Mouse (Mus musculus) adipocyte (in vitro differentiated cells): ENCODE data around the gene Plpp1.

Experiments
- DNase-seq: peaks from one replicate; pipeline ENCODE4 v3.0.0-alpha.2; 2016; ENCODE audit warnings: low spot score

Plpp1 gene

DNA sequence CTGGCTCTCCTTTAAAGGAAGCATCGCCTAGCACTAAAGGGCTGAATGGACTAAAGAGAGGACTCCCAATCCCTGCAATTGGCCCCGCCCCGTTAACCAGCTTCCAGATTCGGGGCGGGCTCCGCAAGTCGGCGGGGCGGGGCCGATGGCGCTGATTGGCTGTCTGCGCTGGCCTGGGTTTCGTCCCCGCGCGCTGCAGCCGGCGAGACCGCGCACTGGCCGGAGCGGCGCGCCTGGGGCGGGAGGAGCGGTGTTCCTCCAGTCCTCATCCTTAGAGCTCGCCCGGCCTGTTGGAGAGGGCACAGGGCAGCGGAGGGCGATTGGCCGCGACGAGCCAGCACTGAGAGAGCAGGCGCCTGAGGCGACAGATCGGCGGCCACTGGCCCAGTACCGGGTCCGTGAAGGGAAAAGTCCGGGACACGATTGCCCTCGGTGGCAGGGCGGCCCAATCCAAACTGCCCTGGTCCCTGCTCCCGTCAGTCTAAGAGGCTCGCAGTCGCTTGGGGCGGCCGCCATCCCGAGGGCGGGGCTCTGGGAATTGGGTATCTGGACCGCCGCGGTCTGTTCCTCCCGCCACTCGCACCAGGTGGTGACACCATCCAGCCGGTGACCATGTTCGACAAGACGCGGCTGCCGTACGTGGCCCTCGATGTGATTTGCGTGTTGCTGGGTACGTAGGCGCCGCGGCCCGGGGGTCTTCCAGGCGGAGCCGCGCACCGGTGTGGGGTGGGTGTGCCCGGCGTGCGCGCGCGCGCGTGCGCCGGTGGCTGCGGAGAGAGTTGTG lies at the start of gene Plpp1:
Gene Plpp1 (plus strand): TSS at position 196 of the 784 bp plus-strand sequence.
- peak; percentile 93 for DNase-seq

- DNase-seq = no peak
Measured at GRCm38 (mm10) chr13:112751454-112752308, 48.9 kb upstream of the Plpp1 start.

DNA sequence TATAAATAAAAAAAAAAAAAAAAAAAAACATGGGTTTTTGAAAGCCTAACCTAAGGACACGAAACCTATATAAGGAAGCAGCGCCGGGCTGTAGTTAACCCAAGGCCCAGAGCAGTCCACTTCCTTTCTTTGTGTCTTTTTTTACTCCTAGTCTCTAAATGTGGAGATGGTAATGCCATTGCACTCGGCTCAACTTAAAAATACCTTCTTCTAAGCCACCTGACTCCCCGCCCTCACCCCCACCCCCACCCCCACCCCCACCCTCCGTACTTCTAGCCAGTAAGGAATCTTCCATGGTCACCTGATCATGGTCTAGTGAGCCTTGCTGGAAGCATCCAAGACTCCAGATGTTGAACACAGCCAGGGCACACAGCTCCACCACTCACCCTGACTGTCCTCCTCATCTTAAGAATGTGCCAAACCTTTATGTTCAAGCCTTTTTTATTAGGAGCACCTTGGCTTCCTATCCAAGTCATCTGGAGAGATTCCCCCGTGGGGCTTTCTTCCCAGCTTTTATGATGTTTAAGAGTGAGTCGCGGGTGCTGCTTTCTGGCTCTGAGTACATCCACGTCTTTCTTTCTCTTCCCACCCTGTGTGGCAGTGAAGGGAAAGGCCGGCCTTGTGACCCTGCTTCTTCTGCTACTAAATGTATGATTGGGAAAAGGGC lies 48.1 kb upstream of the Plpp1 start:
- no peak for DNase-seq

DNA sequence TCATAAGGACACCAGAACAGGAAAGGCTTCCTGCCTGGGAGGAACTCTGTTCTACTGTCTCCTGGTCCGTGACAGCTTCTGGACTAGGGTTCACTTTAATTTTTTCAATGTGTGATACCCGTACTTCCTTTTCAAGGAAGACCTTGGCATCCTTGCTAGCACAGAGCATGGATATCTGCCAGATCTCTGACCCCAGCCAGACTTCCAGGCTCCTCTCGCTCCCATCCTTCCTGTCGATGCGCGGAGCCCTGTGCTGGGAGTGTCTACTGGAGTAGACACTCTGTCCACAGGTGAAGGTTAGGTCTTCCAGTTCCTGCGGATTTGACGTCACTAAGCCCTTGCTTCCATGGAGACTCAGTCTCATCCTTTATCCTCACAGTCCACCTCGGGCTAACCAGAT lies 47.1 kb upstream of the Plpp1 start:
- no peak for DNase-seq

DNA sequence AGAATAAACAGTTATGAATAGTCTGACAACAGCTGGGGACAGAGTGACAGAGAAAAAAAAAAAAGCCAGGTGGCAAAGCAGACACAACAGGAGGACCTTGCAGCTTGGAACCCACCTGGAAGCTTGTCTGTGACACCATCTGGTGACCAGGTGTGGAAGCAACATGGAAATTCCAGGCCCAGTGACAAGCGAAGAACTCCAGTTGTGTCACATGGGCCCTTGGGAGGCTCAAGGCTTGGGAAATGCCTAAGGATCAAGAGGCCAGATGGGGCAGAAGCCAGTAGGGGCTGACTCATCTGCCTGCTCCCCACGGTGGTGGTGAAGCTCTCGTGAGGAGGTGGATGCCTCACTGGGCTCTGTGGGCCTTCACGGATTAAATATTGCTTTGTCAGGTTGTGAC lies 45.7 kb upstream of the Plpp1 start:
- DNase-seq = peak; percentile 72

DNA sequence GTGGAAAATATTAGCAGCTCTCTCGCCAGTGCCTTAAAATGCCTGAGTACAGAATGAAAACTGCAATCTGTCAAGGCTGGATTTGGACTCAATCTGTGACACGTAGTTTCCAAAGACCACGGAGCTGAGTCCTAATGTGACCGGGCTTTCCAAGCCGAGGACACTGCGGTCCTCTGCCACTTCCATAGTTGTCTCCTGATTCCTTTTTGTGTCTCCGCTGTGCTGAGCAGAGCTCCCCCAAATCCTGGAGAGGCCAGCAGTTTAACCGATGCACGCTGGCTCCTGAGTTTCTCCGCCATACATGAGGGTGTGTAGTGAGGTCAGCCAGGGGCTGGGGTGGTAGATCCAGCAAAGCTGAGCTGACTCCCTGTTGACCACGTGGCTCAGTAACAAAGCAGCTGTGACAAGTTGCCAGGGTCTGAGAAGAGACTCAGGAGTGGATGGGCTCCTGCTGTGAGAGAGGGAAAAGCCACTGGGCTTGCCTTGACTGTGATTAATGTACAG lies 45.0 kb upstream of the Plpp1 start:
- DNase-seq = peak; percentile 21

DNA sequence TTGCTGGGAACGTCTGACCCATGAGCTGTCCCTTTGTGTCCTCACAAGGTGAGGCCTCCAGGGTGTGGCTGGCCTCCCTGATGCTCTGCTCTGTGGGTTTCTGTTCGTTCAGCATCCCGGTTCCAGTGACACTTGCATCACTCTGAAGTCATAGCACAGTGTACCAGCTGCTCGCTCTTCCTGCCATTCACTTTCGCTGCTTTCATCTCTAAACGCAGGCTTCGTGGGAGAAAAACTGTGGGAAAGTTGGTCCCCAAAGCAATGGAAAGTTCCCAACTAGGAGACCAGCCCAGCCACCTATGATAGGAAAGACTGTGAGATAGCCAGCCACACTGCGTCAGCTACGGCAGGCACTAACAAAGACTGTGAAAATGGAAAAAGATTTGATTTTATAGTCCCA lies 43.2 kb upstream of the Plpp1 start:
- DNase-seq = no peak

- peak; percentile 60 for DNase-seq
Measured at GRCm38 (mm10) chr13:112758546-112759090, 42.0 kb upstream of the Plpp1 start.

- DNase-seq = no peak
Measured at GRCm38 (mm10) chr13:112759364-112759763, 41.2 kb upstream of the Plpp1 start.

DNA sequence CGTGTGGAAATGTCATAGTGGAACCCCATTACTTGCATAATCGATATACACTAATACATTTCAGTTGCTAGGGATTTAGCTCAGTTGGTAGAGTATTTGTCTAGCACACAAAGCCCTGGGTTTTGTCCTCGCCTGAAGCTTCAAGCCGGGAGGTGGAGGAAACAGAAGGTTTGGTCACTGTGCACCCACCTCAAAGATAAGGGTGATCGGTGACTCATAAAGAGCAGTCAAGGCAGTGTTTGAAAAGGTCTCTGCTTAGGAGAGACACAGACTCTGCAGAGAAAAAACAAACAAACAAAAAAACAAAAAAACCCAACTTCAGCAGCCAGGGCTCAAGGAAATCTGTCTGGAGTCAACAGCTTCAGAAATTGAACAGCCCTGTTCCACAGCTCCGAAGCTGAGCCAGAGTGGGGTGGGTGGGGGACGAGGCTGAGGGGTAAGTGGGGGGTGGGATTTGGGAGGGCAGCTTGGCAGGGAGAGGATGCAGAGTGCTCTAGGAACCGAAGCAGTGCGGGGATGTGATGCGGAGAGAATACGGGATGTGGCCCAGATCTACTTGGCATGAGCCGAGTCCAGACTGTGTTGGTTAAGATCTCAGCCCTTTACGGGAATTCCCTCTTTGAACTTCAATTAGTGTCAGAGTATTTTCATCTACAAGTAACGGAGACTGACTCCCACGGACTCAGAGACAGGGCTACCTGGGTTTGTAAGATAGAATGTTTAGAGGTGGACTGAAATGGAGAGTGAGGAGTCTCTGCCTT lies 40.6 kb upstream of the Plpp1 start:
- no peak for DNase-seq

DNA sequence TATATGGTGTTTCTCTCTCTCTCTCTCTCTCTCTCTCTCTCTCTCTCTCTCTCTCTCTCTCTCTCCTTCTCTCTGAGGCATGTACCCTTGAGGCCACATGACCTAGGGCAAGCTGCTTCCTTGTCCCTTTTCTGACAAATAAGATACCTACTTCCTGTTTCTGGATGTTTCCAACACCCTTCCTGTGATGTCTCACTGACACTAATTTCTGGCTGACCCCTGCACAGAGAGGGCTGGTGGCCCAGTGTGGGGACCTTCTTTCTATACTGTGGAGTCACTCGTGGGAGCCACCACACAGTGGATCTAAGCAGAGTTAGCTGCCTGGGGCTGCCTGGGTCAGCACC lies 40.1 kb upstream of the Plpp1 start:
- DNase-seq = no peak

- DNase-seq = peak; percentile 15
Measured at GRCm38 (mm10) chr13:112761787-112762186, 38.8 kb upstream of the Plpp1 start.

- DNase-seq = peak; percentile 64
Measured at GRCm38 (mm10) chr13:112762548-112762947, 38.0 kb upstream of the Plpp1 start.

GRCm38 (mm10) chr13:112763531-112764091 lies 37.0 kb upstream of the Plpp1 start:
- DNase-seq = no peak

DNA sequence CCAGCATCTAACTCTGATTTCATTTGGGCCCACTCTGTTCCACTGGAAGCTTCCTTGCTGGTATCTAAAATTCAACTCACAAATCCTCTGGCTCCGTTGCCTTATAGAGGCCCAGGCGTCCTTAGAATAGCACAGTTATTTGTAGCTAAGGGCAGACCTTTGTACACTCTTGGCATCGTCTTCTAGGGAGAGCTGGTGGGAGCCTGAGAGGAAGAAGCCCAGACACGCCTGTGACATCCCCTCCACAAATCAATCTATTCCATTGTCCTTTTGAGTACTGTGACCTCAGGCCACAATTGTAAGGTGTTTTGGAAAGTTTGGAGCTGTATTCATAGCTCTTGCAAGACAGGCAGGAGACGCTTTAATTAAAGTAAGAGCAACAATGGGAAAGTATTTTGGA lies 36.0 kb upstream of the Plpp1 start:
- no peak for DNase-seq

DNA sequence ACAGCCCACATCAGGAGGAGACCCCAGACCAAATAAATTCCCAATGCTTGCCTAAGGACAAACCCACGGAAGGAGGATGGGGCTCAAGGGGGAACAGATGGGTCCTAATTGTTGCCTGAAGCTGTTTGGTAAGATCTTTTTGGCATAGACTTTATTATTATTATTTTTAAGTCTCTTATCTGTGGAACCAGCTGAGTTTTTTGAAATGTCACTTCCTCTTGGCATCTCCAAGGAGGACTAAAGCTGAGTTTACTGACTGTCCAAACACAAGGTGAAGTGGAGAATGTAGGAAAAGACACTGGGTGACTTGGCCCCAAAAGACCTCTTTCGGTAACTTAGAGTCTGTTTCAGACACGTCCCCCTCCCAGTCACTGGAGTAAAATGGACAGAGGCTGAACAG lies 34.9 kb upstream of the Plpp1 start:
- DNase-seq = no peak

DNA sequence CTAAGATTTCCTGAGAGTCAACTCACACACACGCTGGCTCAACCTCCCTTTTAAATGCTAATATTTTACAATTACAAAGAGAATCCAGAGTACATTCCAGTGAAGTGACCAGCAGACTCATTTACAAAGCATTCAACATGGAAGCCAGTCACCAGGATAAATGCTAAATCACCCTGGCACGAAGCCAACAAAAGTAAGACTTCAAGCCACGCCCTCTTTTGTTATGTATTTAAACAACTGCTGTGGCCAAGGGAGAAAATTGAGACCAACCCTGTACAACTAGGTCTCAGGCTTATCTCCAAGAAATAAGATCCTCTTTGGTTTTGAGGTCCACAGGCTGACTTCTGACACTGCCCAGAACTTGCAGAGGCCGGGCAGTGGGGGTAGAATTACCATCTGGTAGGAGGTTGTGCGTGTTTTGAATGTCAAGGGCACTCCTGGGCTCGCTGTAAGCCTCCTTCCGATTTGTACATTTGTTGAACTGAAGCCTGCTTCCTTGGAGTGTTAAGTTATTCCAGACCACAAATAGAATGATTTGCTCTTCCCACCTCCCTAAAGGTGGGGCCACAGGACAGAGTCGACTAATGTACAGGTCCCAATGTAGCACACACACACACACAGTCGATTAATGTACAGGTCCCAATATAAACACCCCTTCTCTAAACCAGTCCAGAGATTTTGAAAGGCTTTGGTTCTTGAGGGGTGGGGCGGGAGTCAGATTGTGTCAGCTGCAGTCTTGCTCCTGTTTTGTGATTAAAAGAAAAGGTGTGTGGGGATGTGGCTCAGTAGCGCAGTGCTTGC lies 29.9 kb upstream of the Plpp1 start:
- DNase-seq = peak; percentile 72

DNA sequence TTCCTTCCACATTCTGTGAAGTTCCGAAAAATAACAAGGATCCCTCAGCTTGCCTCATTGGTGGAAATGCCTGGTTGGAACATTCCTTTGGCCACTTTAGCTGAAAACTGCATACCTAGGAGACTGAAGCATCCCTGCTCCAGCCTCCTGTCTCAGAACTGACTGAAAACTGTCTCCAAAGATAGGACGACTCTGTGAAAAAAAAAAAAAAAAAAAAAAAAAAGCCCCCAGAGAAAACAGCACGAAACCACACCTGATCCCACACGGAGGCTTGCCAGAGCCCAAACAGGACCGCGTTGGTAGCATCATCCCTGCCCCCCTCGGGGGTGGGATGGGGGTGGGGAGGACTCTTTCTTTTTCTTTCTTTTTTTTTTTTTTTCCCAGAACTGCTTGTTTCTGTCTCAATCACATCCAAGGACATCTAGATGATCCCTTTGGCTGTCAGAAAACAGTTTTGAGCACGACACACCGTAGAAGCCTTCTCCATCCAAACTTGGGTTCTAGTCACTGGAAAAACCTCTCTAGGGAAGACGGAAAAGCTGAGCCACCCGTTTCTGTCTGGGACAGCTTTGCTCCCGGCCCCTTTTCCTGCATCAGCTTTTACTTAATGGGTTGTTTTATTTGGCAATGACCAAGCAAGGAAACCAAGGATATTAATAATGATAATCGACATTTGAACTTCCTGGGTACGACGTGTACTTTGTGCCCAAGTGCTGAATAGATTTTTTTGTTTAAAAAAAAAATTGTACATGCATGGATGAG lies 29.0 kb upstream of the Plpp1 start:
- DNase-seq = peak; percentile 48

- no peak for DNase-seq
Measured at GRCm38 (mm10) chr13:112772252-112772651, 28.3 kb upstream of the Plpp1 start.

DNA sequence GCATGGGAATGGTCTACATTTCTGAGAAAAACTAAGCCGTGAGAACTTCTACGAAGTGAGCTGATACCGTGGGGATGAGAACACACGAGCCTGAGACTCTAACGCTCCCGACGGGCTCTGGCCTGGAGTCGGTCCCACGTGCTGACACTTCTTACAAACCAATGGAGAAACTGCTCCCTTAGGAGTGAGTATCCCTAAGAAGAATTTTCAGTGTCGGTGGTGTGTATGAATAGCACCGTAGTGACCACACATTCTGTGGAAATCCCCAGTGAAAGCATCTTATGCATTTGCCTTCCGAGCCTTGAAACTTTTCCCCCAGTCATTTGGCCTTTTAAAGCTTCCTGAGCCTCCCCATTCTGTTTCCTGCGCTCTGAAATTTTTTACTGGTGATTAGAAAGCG lies 27.7 kb upstream of the Plpp1 start:
- DNase-seq = no peak
